Mouse (Mus musculus) liver, adult (tissue): ENCODE measurements around the gene Sema4a.

Experiments used
- GATA4 ChIP-seq: IDR thresholded peaks from 2 replicates; pipeline ENCODE4 v1.6.1; 2014; ENCODE audit warnings: mild to moderate bottlenecking, low read length; ENCODE audit not compliant: insufficient replicate concordance

The Sema4a gene

GRCm38 (mm10) chr3:88409741-88410644, 51.0 kb downstream of the Sema4a start, which contains the start of gene Pmf1:
Gene Pmf1 (minus strand): TSS chr3:88410331.
- TF ChIP-seq GATA4, result peak; percentile 20; the same call in 1 of the 2 replicates

GRCm38 (mm10) chr3:88408953-88409352, 52.0 kb downstream of the Sema4a start:
- no peak for TF ChIP-seq GATA4

- TF ChIP-seq GATA4, result no peak
Observed at GRCm38 (mm10) chr3:88407529-88407928, 53.5 kb downstream of the Sema4a start.

GRCm38 (mm10) chr3:88407090-88407489, 53.9 kb downstream of the Sema4a start:
- no peak for TF ChIP-seq GATA4

- TF ChIP-seq GATA4, result no peak
Observed at GRCm38 (mm10) chr3:88403522-88404230, 57.3 kb downstream of the Sema4a start.

GRCm38 (mm10) chr3:88398666-88399065, 62.3 kb downstream of the Sema4a start:
- no peak for TF ChIP-seq GATA4

GRCm38 (mm10) chr3:88395742-88396141, 65.2 kb downstream of the Sema4a start:
- no peak for TF ChIP-seq GATA4

- no peak for TF ChIP-seq GATA4
Observed at GRCm38 (mm10) chr3:88395288-88395687, 65.7 kb downstream of the Sema4a start.

- TF ChIP-seq GATA4, result no peak
Observed at GRCm38 (mm10) chr3:88393776-88394375, 67.1 kb downstream of the Sema4a start.
